Mouse (Mus musculus) MEL (cell line): ENCODE data around the gene Cdadc1. TPM values are rescaled to one million over a fixed set of nuclear protein-coding genes. Genes with fewer than 3 reads are reported as not detected.

Experiments used
- DNase-seq: peaks from one replicate; pipeline ENCODE4 v3.0.0; 2011; ENCODE audit warnings: low read depth, low spot score
- H3K27ac ChIP-seq: 2 replicates; pipeline ENCODE4 v1.5.1; 2012; ENCODE audit warnings: low read depth, mild to moderate bottlenecking, control low read depth, low read length, moderate library complexity; ENCODE audit not compliant: control insufficient read depth
- H3K27me3 ChIP-seq, 2 experiments: fragments of 150-350 bp in 1 of 2; sonication (generic) in 1 of 2; 2 replicates each; pipeline ENCODE4 v1.6.1; 2012; ENCODE audit warnings: low read length in 2 of 2, mild to moderate bottlenecking in 2 of 2, improper control_type of control experiment in 1 of 2, moderate library complexity in 1 of 2; ENCODE audit not compliant: insufficient read depth in 2 of 2, control insufficient read depth in 1 of 2
- H3K36me3 ChIP-seq, 2 experiments: 2 replicates each; pipeline ENCODE4 v1.6.1; 2012 to 2014; ENCODE audit warnings: low read length in 2 of 2, improper control_type of control experiment in 1 of 2, inconsistent platforms in 1 of 2, mild to moderate bottlenecking in 1 of 2; ENCODE audit not compliant: insufficient read depth in 2 of 2, control insufficient read depth in 1 of 2
- H3K4me1 ChIP-seq, 2 experiments: fragments of 150-350 bp in 1 of 2; sonication (generic) in 1 of 2; 2 replicates each; pipeline ENCODE4 v1.6.1; 2012; ENCODE audit warnings: low read length in 2 of 2, improper control_type of control experiment in 1 of 2, mild to moderate bottlenecking in 1 of 2; ENCODE audit not compliant: insufficient read depth in 2 of 2, control insufficient read depth in 1 of 2
- H3K4me3 ChIP-seq, 2 experiments: fragments of 150-350 bp in 1 of 2; sonication (generic) in 1 of 2; 2 replicates each; pipeline ENCODE4 v1.5.1; 2012; ENCODE audit warnings: low read depth in 2 of 2, low read length in 2 of 2, mild to moderate bottlenecking in 2 of 2, moderate library complexity in 2 of 2, control low read depth in 1 of 2, improper control_type of control experiment in 1 of 2; ENCODE audit not compliant: control insufficient read depth in 1 of 2, insufficient read depth in 1 of 2
- H3K79me2 ChIP-seq: 2 replicates; pipeline ENCODE4 v1.6.1; 2012; ENCODE audit warnings: mild to moderate bottlenecking, low read length, moderate library complexity; ENCODE audit not compliant: control insufficient read depth, poor library complexity, insufficient read depth
- H3K9ac ChIP-seq: 2 replicates; pipeline ENCODE4 v1.6.1; 2012; ENCODE audit warnings: low read depth, mild to moderate bottlenecking, control low read depth, low read length, moderate library complexity; ENCODE audit not compliant: control insufficient read depth, poor library complexity, severe bottlenecking
- H3K9me3 ChIP-seq: fragments of 150-350 bp; sonication (generic); replicated peaks from 2 replicates; pipeline ENCODE4 v1.6.1; 2012; ENCODE audit warnings: mild to moderate bottlenecking, low read length, improper control_type of control experiment, moderate library complexity; ENCODE audit not compliant: insufficient read depth
- ELF1 ChIP-seq: IDR thresholded peaks from 2 replicates; pipeline ENCODE4 v1.6.1; 2014; ENCODE audit warnings: low read depth, mild to moderate bottlenecking, inconsistent platforms, low read length, improper control_type of control experiment, moderate library complexity
- GATA1 ChIP-seq: IDR thresholded peaks from 2 replicates; pipeline ENCODE4 v1.6.1; 2011; ENCODE audit warnings: low read depth, low read length, improper control_type of control experiment
- MAFK ChIP-seq: IDR thresholded peaks from 2 replicates; pipeline ENCODE4 v1.6.1; 2011; ENCODE audit warnings: low read depth, mild to moderate bottlenecking, low read length, improper control_type of control experiment, borderline replicate concordance
- MAZ ChIP-seq: IDR thresholded peaks from 2 replicates; pipeline ENCODE4 v1.6.1; 2012; ENCODE audit warnings: low read depth, mild to moderate bottlenecking, inconsistent platforms, low read length, improper control_type of control experiment
- MEF2A ChIP-seq: IDR thresholded peaks from 2 replicates; pipeline ENCODE4 v1.6.1; 2014; ENCODE audit warnings: low read depth, mild to moderate bottlenecking, inconsistent platforms, low read length, improper control_type of control experiment; ENCODE audit not compliant: poor library complexity, insufficient replicate concordance, severe bottlenecking; ENCODE audit errors: extremely low read depth
- MYB ChIP-seq: IDR thresholded peaks from 2 replicates; pipeline ENCODE4 v1.6.1; 2011; ENCODE audit warnings: mild to moderate bottlenecking, low read depth, low read length, improper control_type of control experiment
- MYC ChIP-seq: IDR thresholded peaks from 2 replicates; pipeline ENCODE4 v1.6.1; 2011; ENCODE audit warnings: low read depth, mild to moderate bottlenecking, low read length, improper control_type of control experiment, moderate library complexity
- NRF1 ChIP-seq: IDR thresholded peaks from 2 replicates; pipeline ENCODE4 v1.6.1; 2014; ENCODE audit warnings: low read depth, mild to moderate bottlenecking, inconsistent platforms, low read length, improper control_type of control experiment, moderate library complexity; ENCODE audit not compliant: poor library complexity, insufficient read depth, severe bottlenecking
- POLR2A ChIP-seq, 2 experiments: IDR thresholded peaks; 2 replicates each; pipeline ENCODE4 v1.6.1; 2011 to 2012; ENCODE audit warnings: low read length in 2 of 2, mild to moderate bottlenecking in 2 of 2, control low read depth in 1 of 2, improper control_type of control experiment in 1 of 2, low read depth in 1 of 2, moderate library complexity in 1 of 2; ENCODE audit not compliant: control insufficient read depth in 1 of 2, insufficient read depth in 1 of 2, poor library complexity in 1 of 2
- POLR2AphosphoS5 ChIP-seq: IDR thresholded peaks from 2 replicates; pipeline ENCODE4 v1.6.1; 2012; ENCODE audit warnings: low read depth, borderline replicate concordance, mild to moderate bottlenecking, inconsistent platforms, low read length, moderate library complexity, mixed read lengths
- RAD21 ChIP-seq: IDR thresholded peaks from 2 replicates; pipeline ENCODE4 v1.6.1; 2011; ENCODE audit warnings: mild to moderate bottlenecking, low read depth, low read length, improper control_type of control experiment
- SIN3A ChIP-seq: IDR thresholded peaks from 2 replicates; pipeline ENCODE4 v1.6.1; 2012; ENCODE audit warnings: low read length, improper control_type of control experiment, inconsistent platforms
- TAL1 ChIP-seq: IDR thresholded peaks from 2 replicates; pipeline ENCODE4 v1.6.1; 2012; ENCODE audit warnings: mild to moderate bottlenecking, inconsistent platforms, low read length, moderate library complexity, mixed read lengths
- TCF12 ChIP-seq: IDR thresholded peaks from 2 replicates; pipeline ENCODE4 v1.6.1; 2014; ENCODE audit warnings: low read depth, mild to moderate bottlenecking, inconsistent platforms, low read length, improper control_type of control experiment, moderate library complexity
- USF1 ChIP-seq: IDR thresholded peaks from 2 replicates; pipeline ENCODE4 v1.6.1; 2014; ENCODE audit warnings: low read depth, mild to moderate bottlenecking, inconsistent platforms, low read length, improper control_type of control experiment, moderate library complexity
- USF2 ChIP-seq, 2 experiments: IDR thresholded peaks; 2 replicates each; pipeline ENCODE4 v1.6.1; 2011 to 2012; ENCODE audit warnings: improper control_type of control experiment in 2 of 2, low read length in 2 of 2, borderline replicate concordance in 1 of 2, inconsistent platforms in 1 of 2, low read depth in 1 of 2, mild to moderate bottlenecking in 1 of 2; ENCODE audit not compliant: insufficient read depth in 1 of 2
- ZC3H11A ChIP-seq: IDR thresholded peaks from 2 replicates; pipeline ENCODE4 v1.6.1; 2012; ENCODE audit warnings: low read depth, mild to moderate bottlenecking, inconsistent platforms, low read length, improper control_type of control experiment
- ZMIZ1 ChIP-seq: IDR thresholded peaks from 2 replicates; pipeline ENCODE4 v1.6.1; 2012; ENCODE audit warnings: low read depth, mild to moderate bottlenecking, inconsistent platforms, low read length, improper control_type of control experiment, moderate library complexity
- polyA plus RNA-seq, 2 experiments: library from polyadenylated mRNA; stranded (reverse) in 1 of 2; unstranded in 1 of 2; fragments of >175 nt in 1 of 2; fragments of >200 nt in 1 of 2; gene quantifications; 2 replicates each; pipeline versions ENCODE4 v1.2.1 to v1.2.4; 2012; ENCODE audit warnings: low replicate concordance in 2 of 2, low read depth in 1 of 2; ENCODE audit not compliant: insufficient read length in 2 of 2, insufficient read depth in 1 of 2, missing spikeins in 1 of 2
- total RNA-seq: library from RNA; depleted of rRNA; stranded (reverse); fragments of 300-350 nt; gene quantifications from 2 replicates; pipeline ENCODE4 v1.2.3, GENCODE M21; 2012

Cdadc1 gene
- total and polyA plus RNA-seq, 3 experiments: 16.4 to 23.8 TPM; not detected in 1

DNA sequence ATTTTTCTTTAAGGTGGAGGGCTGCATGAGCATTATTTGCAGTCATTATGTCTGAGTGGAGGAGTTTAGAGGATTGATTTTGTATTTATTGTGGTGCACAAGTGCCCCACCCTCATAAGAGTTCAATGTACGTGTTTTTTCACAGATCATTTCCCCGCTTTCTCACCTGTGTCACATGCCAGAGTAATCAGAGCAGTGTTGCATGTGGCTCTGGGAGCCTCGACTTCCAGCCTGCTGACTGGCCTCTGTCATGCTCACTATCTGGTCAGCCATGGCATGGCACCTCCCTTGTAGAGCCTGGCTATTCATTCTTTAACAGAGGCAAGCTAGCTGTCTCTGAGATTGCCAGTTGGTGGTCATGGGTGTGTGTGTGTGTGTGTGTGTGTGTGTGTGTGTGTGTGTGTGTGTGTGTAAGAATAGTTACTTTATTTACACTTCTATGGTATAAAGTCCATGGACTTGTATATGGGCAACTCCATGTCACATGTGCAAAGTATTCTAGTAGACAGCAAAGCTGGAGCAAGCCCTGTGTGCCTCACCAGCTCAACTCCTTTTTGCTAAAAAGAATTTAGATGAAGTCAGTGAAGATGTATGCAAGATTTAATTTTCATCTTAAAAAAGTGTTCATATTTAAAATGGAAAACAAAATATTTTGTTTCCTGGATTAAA lies 54.5 kb downstream of the Cdadc1 start:
- H3K79me2 ChIP-seq: no peaks in the 10 kb centered on the region
- no peak for DNase-seq
- H3K9ac ChIP-seq: no peak overlapping the region
- no peaks in the 10 kb centered on the region for H3K4me1 ChIP-seq
- no peak overlapping the region for H3K27ac ChIP-seq
- H3K4me3 ChIP-seq: no peak overlapping the region
- no peaks in the 10 kb centered on the region for H3K9me3 ChIP-seq
- H3K36me3 ChIP-seq: no peaks in the 10 kb centered on the region; a peak in 1 of 4 replicates
- no peaks in the 10 kb centered on the region for H3K27me3 ChIP-seq
- TF ChIP-seq RAD21 (no peak), ZMIZ1 (no peak), TAL1 (no peak), MEF2A (no peak), TCF12 (no peak), USF1 (no peak), POLR2A (IDR thresholded peaks at IDR 0.05; ENCODE audit: control insufficient read depth in 1 of 2, insufficient read depth in 1 of 2, low read depth in 1 of 2, low read length in 2 of 2, poor library complexity in 1 of 2) (no peak)

DNA sequence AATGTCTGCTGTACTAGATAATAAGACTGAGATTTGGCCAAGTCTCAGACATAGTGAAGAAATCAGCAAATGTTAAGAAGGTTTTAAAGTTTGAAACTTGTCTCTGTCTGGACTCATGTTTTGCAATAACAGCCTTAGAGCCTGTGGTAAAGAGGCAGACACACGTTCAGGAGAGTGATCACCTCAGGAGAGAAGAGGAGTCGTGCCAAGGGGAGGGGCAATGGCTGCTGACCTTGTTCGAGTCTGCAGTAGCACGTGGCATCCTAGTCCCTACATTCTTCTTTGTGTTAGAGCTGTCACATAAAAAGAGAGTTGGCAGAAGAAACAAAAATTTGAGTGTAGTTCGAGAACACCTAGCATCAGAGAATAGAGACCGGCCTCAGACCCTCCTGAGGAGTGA lies 57.0 kb downstream of the Cdadc1 start:
- Histone ChIP-seq H3K27me3 (no peaks in the 10 kb centered on the region), H3K27ac (no peak overlapping the region), H3K4me3 (no peak overlapping the region), H3K9me3 (no peaks in the 10 kb centered on the region), H3K4me1 (no peaks in the 10 kb centered on the region), H3K79me2 (no peaks in the 10 kb centered on the region), H3K9ac (no peak overlapping the region), H3K36me3 (no peaks in the 10 kb centered on the region; a peak in 1 of 4 replicates)
- no peak for TF ChIP-seq MAFK
- TF ChIP-seq MAZ: no peak
- no peak for TF ChIP-seq POLR2AphosphoS5
- TF ChIP-seq ELF1: no peak
- no peak for TF ChIP-seq USF2 (IDR thresholded peaks at IDR 0.05; ENCODE audit: borderline replicate concordance in 1 of 2, insufficient read depth in 1 of 2, low read depth in 1 of 2, low read length in 2 of 2)
- no peak for TF ChIP-seq SIN3A
- no peak for TF ChIP-seq ZC3H11A
- no peak for TF ChIP-seq POLR2A (IDR thresholded peaks at IDR 0.05; ENCODE audit: control insufficient read depth in 1 of 2, insufficient read depth in 1 of 2, low read depth in 1 of 2, low read length in 2 of 2, poor library complexity in 1 of 2)
- TF ChIP-seq TCF12: no peak
- no peak for TF ChIP-seq NRF1
- TF ChIP-seq MYC: no peak
- no peak for TF ChIP-seq GATA1
- TF ChIP-seq MYB: no peak
- DNase-seq: no peak
